Mouse (Mus musculus) E14TG2a.4 (cell line): ENCODE data around the gene Taf9.

Experiments
- CTCF ChIP-seq: conservative IDR thresholded peaks from 2 replicates; pipeline ENCODE4 v1.5.1; 2014; ENCODE audit warnings: low read length
- NANOG ChIP-seq: IDR thresholded peaks from 2 replicates; pipeline ENCODE4 v1.6.1; 2014; ENCODE audit warnings: borderline replicate concordance, low read length, mixed read lengths
- POU5F1 ChIP-seq: IDR thresholded peaks from 2 replicates; pipeline ENCODE4 v1.6.1; 2014; ENCODE audit warnings: low read length, borderline replicate concordance

DNA sequence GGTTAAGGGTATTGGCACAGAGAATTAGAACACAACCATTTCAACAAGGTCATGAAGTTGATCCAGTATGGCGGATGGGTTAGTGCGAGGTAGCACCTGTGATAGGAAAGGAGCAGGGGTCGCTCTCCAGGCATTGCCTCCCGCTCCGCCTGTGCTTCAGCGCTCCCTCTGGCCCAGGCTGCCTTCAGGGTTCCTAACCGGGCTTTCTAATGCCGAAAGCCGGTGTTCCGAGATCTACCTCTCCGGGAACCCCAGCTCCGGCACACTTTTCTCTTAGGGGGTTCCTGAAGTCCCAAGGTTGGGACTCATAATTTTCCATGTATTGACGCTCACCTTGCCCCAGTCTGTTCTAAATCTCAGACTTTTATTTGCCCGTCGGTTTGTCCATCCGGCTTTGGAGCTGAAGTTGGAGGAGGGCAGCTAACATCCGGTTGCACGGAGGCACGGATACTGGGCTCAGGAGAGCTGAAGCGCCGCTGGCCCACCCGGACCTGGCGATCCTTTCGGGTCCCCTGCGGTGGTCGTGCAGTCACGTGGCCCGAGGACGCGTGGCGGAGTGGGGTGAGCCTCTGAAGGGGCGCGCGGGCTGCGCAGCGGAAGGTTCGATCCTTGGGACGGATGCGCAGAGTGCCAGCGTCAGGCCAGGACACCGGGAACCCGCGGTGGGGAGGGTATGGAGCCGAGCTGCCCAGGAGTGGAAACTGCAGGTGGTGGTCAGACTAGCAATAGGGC, 18.1 kb downstream of the Taf9 start, which contains the start of gene Ccdc125:
- TF ChIP-seq CTCF (no peak), POU5F1 (no peak), NANOG (no peak)
